Mouse (Mus musculus) thymus, adult 2 months (tissue): ENCODE measurements around the gene Lrrc4.

ENCODE experiments used
- CTCF ChIP-seq: fragments of 200-500 bp; IDR thresholded peaks from 2 replicates; pipeline ENCODE4 v1.5.1; 2012; ENCODE audit warnings: mild to moderate bottlenecking, control low read depth, low read length, moderate library complexity, borderline replicate concordance; ENCODE audit not compliant: control insufficient read depth, poor library complexity, insufficient read depth; ENCODE audit errors: extremely low read depth
- POLR2A ChIP-seq: fragments of 200-500 bp; IDR thresholded peaks from 2 replicates; pipeline ENCODE4 v1.6.1; 2012; ENCODE audit warnings: mild to moderate bottlenecking, low read length, control low read depth, moderate library complexity; ENCODE audit not compliant: control insufficient read depth, poor library complexity, insufficient read depth; ENCODE audit errors: extremely low read depth

DNA sequence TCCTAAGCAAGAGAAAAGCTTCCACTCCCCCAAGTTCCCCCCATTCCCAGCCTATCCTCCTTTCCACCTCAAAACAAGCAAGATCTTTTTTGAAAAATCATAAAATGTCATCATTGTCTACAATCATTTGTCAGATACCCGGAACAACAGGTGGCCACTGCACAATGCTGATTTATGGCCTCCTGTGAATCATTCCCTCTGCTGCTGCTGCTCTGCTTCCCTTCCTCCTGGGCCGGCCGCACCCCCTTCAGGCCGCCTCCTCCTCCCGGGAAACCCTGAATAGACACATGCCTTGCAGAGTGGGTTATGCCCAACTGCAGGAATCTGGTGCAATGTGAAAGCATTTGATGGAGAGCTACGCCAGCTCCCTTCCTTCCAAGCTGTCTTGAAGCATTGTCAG is 3.0 kb downstream of the Lrrc4 start:
- TF ChIP-seq CTCF (no peak), POLR2A (no peak)
